Mouse (Mus musculus): ENCODE measurements at regions not wholly inside any gene's neighbourhood (a gene's known extent, or its start where the extent isn't known, plus 50 kb on each side); places are given as distances from the start of the nearest gene placed in this dataset.

DNA sequence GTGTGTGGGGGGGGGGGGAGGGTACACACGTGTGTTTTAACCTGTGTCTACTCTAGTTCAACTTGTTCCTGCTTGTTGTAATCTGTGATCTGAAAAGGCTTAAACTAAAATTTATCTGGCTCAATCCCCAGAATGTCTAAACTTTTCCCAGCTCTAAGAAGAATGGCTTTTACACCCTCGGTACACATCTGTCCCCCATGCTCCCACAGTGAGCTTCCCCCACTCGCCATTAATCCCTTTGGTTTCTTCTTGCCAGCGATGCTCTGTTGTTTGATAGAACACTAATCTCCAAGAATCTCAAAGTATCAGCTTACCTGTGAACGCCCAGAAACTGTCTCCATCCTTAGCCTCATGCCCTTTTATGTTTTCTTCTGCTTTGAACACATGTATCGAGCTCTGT is 260.6 kb downstream of the Epha4 start:
- Histone ChIP-seq H3K36me3 (ENCODE audit: insufficient read depth, low read length) (no peaks in the 10 kb centered on the region), H3K4me3 (replicated peaks; ENCODE audit: low read length) (no peak overlapping the region), H3K4me1 (replicated peaks; ENCODE audit: low read depth, low read length) (no peaks in the 10 kb centered on the region), H3K9me3 (ENCODE audit: low read length) (no peaks in the 10 kb centered on the region), H3K27me3 (ENCODE audit: insufficient read depth, low read length) (peaks cover 4% of the 10 kb centered on the region; the same call in 1 of the 2 replicates)
- no peak for TF ChIP-seq NANOG (IDR thresholded peaks at IDR 0.05; ENCODE audit: borderline replicate concordance, low read length)
- no peak for TF ChIP-seq POU5F1 (IDR thresholded peaks at IDR 0.05; ENCODE audit: borderline replicate concordance, low read length)
- no peak for TF ChIP-seq CTCF (conservative IDR thresholded peaks at IDR 0.05; ENCODE audit: low read length)

DNA sequence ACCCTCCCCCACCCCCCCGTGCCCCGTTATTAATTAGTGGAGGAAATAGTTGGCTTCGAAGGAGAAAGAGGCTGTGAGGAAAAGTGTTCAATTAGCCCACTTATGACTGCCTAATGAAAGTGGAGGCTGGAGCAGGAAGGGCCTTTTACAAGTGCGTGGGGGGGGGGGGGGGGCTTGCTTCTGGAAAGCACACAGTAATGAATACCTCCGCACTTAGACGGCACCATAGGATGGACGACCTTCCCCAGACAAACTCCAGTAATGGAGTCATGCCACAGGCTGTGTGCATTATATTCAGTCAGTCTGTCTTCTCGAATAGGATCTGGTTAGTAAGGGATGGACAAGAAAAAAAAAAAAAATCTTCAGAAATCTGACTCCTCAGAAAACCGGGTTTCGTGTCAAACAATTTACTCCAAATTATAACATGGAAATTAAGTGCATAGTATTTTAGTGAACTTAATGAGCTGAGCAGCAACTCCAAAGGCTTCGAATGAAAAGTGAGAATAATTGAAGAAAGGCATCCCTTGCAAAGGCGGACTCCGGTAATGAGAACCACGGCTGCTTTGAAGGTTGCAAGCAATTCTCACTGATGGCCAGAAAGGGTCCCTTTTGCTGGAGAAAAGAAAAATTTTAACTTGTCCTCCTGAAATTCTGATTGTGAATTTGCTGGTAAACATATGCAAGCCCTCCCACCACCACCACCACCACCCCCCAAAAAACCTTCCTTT is 258.6 kb downstream of the Epha4 start:
- no peaks in the 10 kb centered on the region for H3K36me3 ChIP-seq (ENCODE audit: insufficient read depth, low read length)

DNA sequence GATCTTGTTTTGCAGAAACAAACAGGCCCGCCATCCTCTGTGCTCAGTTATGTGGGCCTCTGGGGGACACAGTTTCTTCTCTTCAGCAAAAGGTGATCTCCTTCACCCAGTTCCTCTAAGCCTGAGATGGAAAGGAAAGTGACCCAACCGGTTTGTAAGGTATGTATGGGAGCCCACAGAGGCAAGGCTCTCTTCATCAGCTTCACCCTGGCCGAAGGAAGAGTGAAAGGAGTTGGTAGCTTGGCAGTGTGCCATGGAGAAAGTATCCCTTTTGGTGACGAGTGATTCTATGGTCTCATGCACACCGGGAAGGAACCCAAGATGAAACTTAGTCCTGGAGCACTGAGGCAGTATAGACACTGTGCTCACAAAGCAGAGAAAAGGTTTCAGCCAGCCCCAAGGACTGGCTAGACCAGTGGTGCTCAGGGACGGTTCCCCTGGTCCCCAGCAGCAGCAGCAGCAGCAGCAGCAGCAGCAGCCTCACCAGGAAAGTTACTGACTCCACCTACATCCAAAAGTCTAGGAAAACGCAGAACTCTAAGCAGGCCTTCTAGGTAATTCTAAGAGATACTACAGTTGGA is 256.1 kb downstream of the Epha4 start:
- Histone ChIP-seq H3K27me3 (ENCODE audit: insufficient read depth, low read length) (peaks cover 4% of the 10 kb centered on the region; the same call in 1 of the 2 replicates), H3K4me1 (replicated peaks; ENCODE audit: low read depth, low read length) (peaks cover 6% of the 10 kb centered on the region; the same call in 1 of the 2 replicates), H3K36me3 (ENCODE audit: insufficient read depth, low read length) (no peaks in the 10 kb centered on the region), H3K4me3 (replicated peaks; ENCODE audit: low read length) (no peak overlapping the region), H3K9me3 (ENCODE audit: low read length) (no peaks in the 10 kb centered on the region)
- no peak for TF ChIP-seq POU5F1 (IDR thresholded peaks at IDR 0.05; ENCODE audit: borderline replicate concordance, low read length)
- no peak for TF ChIP-seq NANOG (IDR thresholded peaks at IDR 0.05; ENCODE audit: borderline replicate concordance, low read length)
- no peak for TF ChIP-seq CTCF (conservative IDR thresholded peaks at IDR 0.05; ENCODE audit: low read length)

More for the DNA sequence above, 258.6 kb downstream of the Epha4 start:
- H3K27me3 ChIP-seq (ENCODE audit: insufficient read depth, low read length): peaks cover 4% of the 10 kb centered on the region; the same call in 1 of the 2 replicates
- H3K4me1 ChIP-seq (replicated peaks; ENCODE audit: low read depth, low read length): peaks cover 6% of the 10 kb centered on the region; the same call in 1 of the 2 replicates
- TF ChIP-seq CTCF (conservative IDR thresholded peaks at IDR 0.05; ENCODE audit: low read length) (no peak), NANOG (IDR thresholded peaks at IDR 0.05; ENCODE audit: borderline replicate concordance, low read length) (no peak), POU5F1 (IDR thresholded peaks at IDR 0.05; ENCODE audit: borderline replicate concordance, low read length) (no peak)
- no peak overlapping the region for H3K4me3 ChIP-seq (replicated peaks; ENCODE audit: low read length)
- no peaks in the 10 kb centered on the region for H3K9me3 ChIP-seq (ENCODE audit: low read length)

DNA sequence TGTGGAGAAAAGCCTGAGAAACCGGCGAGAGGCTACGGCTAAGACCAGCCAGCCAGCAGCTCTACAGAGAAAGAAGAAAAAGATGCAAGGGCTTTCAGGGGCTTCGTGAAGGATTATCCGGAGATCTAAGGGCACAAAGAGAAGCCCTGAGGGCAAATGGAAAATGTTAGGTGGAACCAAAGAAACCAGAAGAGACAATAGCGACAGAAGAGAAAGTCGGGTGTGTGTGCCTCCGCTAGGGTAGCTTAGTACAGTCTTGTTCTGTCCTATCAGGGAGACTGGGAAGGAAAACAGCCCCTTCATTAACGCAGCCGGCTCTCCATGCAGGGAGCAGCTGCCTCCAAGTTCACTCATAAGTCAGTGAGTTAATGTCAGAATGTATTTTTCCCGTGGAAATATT is 255.1 kb downstream of the Epha4 start:
- no peak for TF ChIP-seq CTCF (conservative IDR thresholded peaks at IDR 0.05; ENCODE audit: low read length)
- TF ChIP-seq NANOG (IDR thresholded peaks at IDR 0.05; ENCODE audit: borderline replicate concordance, low read length): no peak
- no peak for TF ChIP-seq POU5F1 (IDR thresholded peaks at IDR 0.05; ENCODE audit: borderline replicate concordance, low read length)
- Histone ChIP-seq H3K4me1 (replicated peaks; ENCODE audit: low read depth, low read length) (peaks cover 6% of the 10 kb centered on the region; the same call in 1 of the 2 replicates), H3K4me3 (replicated peaks; ENCODE audit: low read length) (no peak overlapping the region)

DNA sequence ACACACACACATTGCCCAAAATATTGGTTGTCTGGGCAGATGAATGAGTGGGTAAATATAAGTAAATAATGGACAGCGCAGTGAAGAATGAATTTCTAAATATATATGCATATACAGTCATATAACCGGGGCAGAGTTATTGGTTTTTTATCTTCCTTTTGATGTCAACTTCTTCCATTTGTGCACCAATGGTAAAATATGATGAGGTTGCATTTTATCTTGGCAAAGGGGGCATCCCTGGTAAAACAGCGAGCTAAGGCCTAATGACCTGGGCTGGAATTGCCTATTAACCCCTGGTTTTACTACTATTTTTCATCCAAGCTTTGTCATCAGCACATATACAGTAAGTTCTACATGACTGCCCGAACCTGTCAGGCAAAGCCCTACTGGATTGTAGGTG is 253.2 kb downstream of the Epha4 start:
- TF ChIP-seq POU5F1 (IDR thresholded peaks at IDR 0.05; ENCODE audit: borderline replicate concordance, low read length) (no peak), CTCF (conservative IDR thresholded peaks at IDR 0.05; ENCODE audit: low read length) (no peak), NANOG (IDR thresholded peaks at IDR 0.05; ENCODE audit: borderline replicate concordance, low read length) (no peak)
- Histone ChIP-seq H3K4me3 (replicated peaks; ENCODE audit: low read length) (no peak overlapping the region), H3K4me1 (replicated peaks; ENCODE audit: low read depth, low read length) (peaks cover 6% of the 10 kb centered on the region; the same call in 1 of the 2 replicates), H3K36me3 (ENCODE audit: insufficient read depth, low read length) (no peaks in the 10 kb centered on the region), H3K27me3 (ENCODE audit: insufficient read depth, low read length) (peaks cover 4% of the 10 kb centered on the region; the same call in 1 of the 2 replicates), H3K9me3 (ENCODE audit: low read length) (no peaks in the 10 kb centered on the region)

More for the DNA sequence above, 255.1 kb downstream of the Epha4 start:
- Histone ChIP-seq H3K27me3 (ENCODE audit: insufficient read depth, low read length) (peaks cover 4% of the 10 kb centered on the region; the same call in 1 of the 2 replicates), H3K9me3 (ENCODE audit: low read length) (no peaks in the 10 kb centered on the region), H3K36me3 (ENCODE audit: insufficient read depth, low read length) (no peaks in the 10 kb centered on the region)

DNA sequence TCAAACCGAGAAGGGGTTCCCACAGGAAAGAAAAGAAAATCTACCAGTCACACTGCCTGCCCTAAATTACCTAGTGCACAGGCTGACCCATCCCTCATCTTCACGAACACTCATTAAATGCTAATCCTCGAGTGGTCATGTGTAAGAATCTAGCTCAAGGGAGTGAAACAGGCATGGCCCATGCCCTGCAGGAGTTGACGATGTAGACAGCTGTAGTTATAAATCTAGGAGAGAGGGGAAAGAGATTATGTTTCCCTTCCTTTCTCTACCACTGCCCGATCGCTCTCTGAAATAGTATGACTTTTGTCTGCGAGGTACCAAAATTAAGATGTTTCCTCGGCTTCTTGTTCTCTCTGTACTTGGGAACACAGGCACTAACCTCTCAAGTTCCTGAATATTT is 249.2 kb downstream of the Epha4 start:
- no peaks in the 10 kb centered on the region for H3K9me3 ChIP-seq (ENCODE audit: low read length)
- H3K4me3 ChIP-seq (replicated peaks; ENCODE audit: low read length): no peak overlapping the region
- H3K27me3 ChIP-seq (ENCODE audit: insufficient read depth, low read length): no peaks in the 10 kb centered on the region
- no peaks in the 10 kb centered on the region for H3K36me3 ChIP-seq (ENCODE audit: insufficient read depth, low read length)
- H3K4me1 ChIP-seq (replicated peaks; ENCODE audit: low read depth, low read length): no peaks in the 10 kb centered on the region
- no peak for TF ChIP-seq POU5F1 (IDR thresholded peaks at IDR 0.05; ENCODE audit: borderline replicate concordance, low read length)
- TF ChIP-seq NANOG (IDR thresholded peaks at IDR 0.05; ENCODE audit: borderline replicate concordance, low read length): no peak
- no peak for TF ChIP-seq CTCF (conservative IDR thresholded peaks at IDR 0.05; ENCODE audit: low read length)

DNA sequence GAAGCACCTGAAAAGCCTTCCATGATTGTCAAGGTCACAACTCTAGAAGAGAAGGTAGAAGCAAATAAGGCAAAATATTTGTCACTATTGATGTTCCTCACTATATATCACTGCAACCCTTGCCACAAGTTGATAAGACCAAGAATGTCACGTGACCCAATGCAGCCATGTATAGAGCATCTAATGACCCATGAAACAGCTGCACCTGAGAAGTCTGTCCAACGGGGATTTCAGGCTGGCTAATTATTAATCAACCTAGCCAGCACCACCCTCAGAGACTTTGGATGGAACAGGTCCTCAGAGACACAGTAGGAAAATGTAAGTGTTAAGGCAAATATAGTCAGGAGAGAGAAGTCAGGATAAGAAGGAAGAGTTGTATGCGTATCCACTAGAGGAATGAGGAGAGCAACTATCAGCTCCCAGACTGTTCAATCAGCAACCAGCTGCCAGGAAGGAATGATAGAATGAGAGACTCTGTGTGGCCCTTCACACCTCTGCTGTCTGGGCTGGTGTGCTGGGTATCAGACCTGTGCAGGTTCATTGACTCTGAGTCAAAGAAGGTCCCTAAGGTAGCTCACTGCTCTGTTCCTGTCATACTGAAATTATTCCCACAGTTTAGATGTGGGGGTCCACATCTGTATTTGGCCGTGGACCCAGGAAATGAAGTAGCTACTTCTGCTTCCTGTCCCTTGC is 247.4 kb downstream of the Epha4 start:
- H3K4me1 ChIP-seq (replicated peaks; ENCODE audit: low read depth, low read length): no peaks in the 10 kb centered on the region

DNA sequence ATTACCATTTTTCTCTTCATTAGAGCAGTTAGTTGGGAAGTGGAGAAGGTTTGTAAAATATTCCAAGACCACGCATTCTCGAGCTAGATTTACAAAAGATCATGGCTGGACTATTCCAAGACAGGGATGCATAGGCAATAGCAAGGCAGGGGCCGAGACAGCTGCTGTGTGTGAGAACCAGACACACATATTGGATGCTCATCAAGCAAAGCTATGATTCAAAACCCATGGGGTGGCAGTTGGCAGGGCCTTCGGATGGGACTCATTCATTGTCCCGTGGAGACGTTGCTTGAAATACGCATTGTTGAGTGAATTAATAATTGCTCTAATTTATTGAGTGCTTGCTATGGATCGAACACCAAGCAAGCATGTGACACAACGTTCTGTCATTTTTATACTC is 239.6 kb downstream of the Epha4 start:
- no peaks in the 10 kb centered on the region for H3K27me3 ChIP-seq (ENCODE audit: insufficient read depth, low read length)
- no peak for TF ChIP-seq CTCF (conservative IDR thresholded peaks at IDR 0.05; ENCODE audit: low read length)
- TF ChIP-seq POU5F1 (IDR thresholded peaks at IDR 0.05; ENCODE audit: borderline replicate concordance, low read length): no peak
- TF ChIP-seq NANOG (IDR thresholded peaks at IDR 0.05; ENCODE audit: borderline replicate concordance, low read length): no peak
- no peak overlapping the region for H3K4me3 ChIP-seq (replicated peaks; ENCODE audit: low read length)
- no peaks in the 10 kb centered on the region for H3K4me1 ChIP-seq (replicated peaks; ENCODE audit: low read depth, low read length)
- H3K9me3 ChIP-seq (ENCODE audit: low read length): no peaks in the 10 kb centered on the region
- no peaks in the 10 kb centered on the region for H3K36me3 ChIP-seq (ENCODE audit: insufficient read depth, low read length)

More for the DNA sequence above, 247.4 kb downstream of the Epha4 start:
- H3K4me3 ChIP-seq (replicated peaks; ENCODE audit: low read length): no peak overlapping the region
- no peaks in the 10 kb centered on the region for H3K27me3 ChIP-seq (ENCODE audit: insufficient read depth, low read length)
- H3K36me3 ChIP-seq (ENCODE audit: insufficient read depth, low read length): no peaks in the 10 kb centered on the region
- TF ChIP-seq NANOG (IDR thresholded peaks at IDR 0.05; ENCODE audit: borderline replicate concordance, low read length) (no peak), POU5F1 (IDR thresholded peaks at IDR 0.05; ENCODE audit: borderline replicate concordance, low read length) (no peak), CTCF (conservative IDR thresholded peaks at IDR 0.05; ENCODE audit: low read length) (no peak)
- no peaks in the 10 kb centered on the region for H3K9me3 ChIP-seq (ENCODE audit: low read length)
